Mouse (Mus musculus): ENCODE results near the gene Efs.

The Efs gene

GRCm38 (mm10) chr14:54885309-54885708 is 40.6 kb downstream of the Efs start:
- in situ Hi-C loops (cut with MboI; ENCODE audit: low pct_unique_long_range_greater_than_20kb in 1 of 2, low sequenced_read_pairs in 2 of 2, unreplicated experiment in 1 of 2) = no loop called here

DNA sequence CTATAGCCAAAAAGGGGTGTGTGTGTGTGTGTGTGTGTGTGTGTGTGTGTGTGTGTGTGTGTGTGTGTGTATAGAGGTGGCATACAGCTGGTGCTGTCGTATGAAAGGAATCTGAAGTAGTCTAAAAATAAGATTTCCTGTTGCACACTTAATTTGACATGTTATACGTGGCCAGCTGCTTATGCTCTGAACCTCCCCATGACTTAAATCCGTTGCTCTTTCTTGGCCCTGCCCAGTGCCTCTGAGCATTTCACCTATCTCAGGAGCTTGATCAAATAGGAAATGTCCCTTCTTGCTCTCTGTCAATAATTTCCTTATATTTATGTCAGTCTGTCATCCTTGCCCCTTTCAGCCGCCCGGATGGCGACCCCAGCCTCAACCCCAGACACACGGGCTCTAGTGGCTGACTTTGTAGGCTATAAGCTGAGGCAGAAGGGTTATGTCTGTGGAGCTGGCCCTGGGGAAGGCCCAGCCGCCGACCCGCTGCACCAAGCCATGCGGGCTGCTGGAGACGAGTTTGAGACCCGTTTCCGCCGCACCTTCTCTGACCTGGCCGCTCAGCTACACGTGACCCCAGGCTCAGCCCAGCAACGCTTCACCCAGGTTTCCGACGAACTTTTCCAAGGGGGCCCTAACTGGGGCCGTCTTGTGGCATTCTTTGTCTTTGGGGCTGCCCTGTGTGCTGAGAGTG is 41.8 kb downstream of the Efs start:
- in situ Hi-C loops (cut with MboI; ENCODE audit: low pct_unique_long_range_greater_than_20kb in 1 of 2, low sequenced_read_pairs in 2 of 2, unreplicated experiment in 1 of 2) = no loop called here

DNA sequence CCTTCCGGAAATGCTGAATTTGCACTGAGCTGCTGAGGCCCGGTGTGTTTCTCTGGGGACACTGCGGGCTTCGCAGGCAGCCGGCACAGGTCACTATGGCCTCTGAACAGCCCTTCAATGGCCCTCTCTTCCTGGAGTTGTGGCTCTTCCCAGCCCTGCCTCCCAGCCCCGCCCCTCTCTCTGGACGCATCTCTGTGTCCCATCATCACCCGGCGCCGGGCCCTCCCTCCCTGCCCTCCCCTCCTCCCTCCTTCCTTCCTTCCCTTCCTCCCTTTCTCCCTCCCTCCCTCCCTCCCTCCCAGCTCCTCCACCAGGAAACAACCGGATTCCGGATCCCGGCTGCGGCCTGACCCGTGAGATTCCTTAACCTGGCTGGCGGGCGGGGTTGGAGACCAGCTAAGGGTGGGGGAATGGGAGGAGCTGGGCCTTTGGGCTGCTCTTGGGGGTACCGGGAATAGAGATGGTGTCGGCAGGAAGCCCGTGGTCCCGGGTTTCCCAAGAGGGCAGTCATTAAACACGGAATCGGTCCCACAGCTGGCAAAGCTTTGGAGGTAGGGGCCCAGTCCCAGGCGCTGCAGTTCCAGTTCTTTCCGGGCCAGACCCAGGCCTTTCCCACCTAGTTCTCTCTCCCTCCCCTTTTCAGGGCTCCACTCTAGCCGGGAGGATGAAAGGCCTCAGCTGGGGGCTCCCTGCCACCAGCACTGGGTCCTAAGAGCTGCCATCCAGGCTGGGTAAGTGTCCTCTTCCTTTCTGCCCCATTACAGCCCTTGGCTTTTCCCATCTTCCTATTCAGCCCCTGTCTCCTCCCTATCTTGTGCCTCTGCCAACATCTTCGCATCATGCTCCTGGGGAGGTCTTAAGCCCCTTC is 42.5 kb downstream of the Efs start, which contains the start of the genes Bcl2l2 and Gm20521:
TSS of gene Bcl2l2 (plus strand) at position 224 of the 868 bp plus-strand sequence.
TSS of gene Gm20521 (plus strand) at position 288 of the 868 bp plus-strand sequence.
- in situ Hi-C loops (cut with MboI; ENCODE audit: low pct_unique_long_range_greater_than_20kb in 1 of 2, low sequenced_read_pairs in 2 of 2, unreplicated experiment in 1 of 2) = no loop called here

- in situ Hi-C loops (cut with MboI; ENCODE audit: low pct_unique_long_range_greater_than_20kb in 1 of 2, low sequenced_read_pairs in 2 of 2, unreplicated experiment in 1 of 2) = no loop called here
These were observed 48.7 kb downstream of the Efs start, which contains the start of gene Ppp1r3e for GRCm38 (mm10) chr14:54877048-54877715. Gene Ppp1r3e (minus strand): TSS chr14:54877550.

GRCm38 (mm10) chr14:54876539-54877047 is 49.3 kb downstream of the Efs start:
- in situ Hi-C loops (cut with MboI; ENCODE audit: low pct_unique_long_range_greater_than_20kb in 1 of 2, low sequenced_read_pairs in 2 of 2, unreplicated experiment in 1 of 2) = no loop called here

- in situ Hi-C loops (cut with MboI; ENCODE audit: low pct_unique_long_range_greater_than_20kb in 1 of 2, low sequenced_read_pairs in 2 of 2, unreplicated experiment in 1 of 2) = no loop called here
These were observed 49.9 kb downstream of the Efs start for GRCm38 (mm10) chr14:54875844-54876538.

- in situ Hi-C loops (cut with MboI; ENCODE audit: low pct_unique_long_range_greater_than_20kb in 1 of 2, low sequenced_read_pairs in 2 of 2, unreplicated experiment in 1 of 2) = no loop called here
These were observed 51.8 kb downstream of the Efs start for GRCm38 (mm10) chr14:54874165-54874564.

DNA sequence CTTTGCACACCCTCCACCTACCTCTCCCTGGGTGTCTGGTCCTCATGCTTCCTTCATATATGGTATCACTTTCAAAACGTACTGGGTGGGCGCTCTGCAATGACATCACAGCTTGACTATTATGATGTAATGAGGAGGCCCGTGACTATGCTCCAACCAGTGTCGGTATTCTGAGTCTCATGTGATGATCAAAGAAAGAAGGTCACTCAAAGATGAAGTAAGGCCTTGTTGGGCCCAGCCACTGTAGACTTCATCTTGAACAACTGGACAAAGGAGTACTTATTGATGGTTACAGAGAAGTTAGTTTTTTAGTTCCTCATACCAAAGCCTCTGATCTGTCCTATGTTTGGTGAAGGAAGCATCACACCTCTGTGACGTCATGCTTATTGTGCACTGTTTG is 55.1 kb downstream of the Efs start, which contains the start of gene Homez:
TSS of gene Homez (minus strand) at position 101 of the 400 bp plus-strand sequence.
- in situ Hi-C loops (cut with MboI; ENCODE audit: low pct_unique_long_range_greater_than_20kb in 1 of 2, low sequenced_read_pairs in 2 of 2, unreplicated experiment in 1 of 2) = no loop called here

- in situ Hi-C loops (cut with MboI; ENCODE audit: low pct_unique_long_range_greater_than_20kb in 1 of 2, low sequenced_read_pairs in 2 of 2, unreplicated experiment in 1 of 2) = no loop called here
These were observed 57.9 kb downstream of the Efs start for GRCm38 (mm10) chr14:54868026-54868425.

- in situ Hi-C loops (cut with MboI; ENCODE audit: low pct_unique_long_range_greater_than_20kb in 1 of 2, low sequenced_read_pairs in 2 of 2, unreplicated experiment in 1 of 2) = no loop called here
These were observed 59.0 kb downstream of the Efs start for GRCm38 (mm10) chr14:54866936-54867335.
